Mouse (Mus musculus): Measurements from ENCODE around the gene Dram2.

- TF ChIP-seq CTCF (conservative IDR thresholded peaks at IDR 0.05; ENCODE audit: insufficient read depth, insufficient read length, low read depth, low read length) (no peak), POLR2A (IDR thresholded peaks at IDR 0.05; ENCODE audit: low read depth, low read length) (no peak)
Observed at GRCm38 (mm10) chr3:106533277-106533676, 14.3 kb upstream of the Dram2 start.
